Mouse (Mus musculus) CH12.LX (cell line): ENCODE results near the gene Pnpla3. TPM values are rescaled to one million over a fixed set of nuclear protein-coding genes. Genes with fewer than 3 reads are reported as not detected.

Experiments
- DNase-seq: peaks from one replicate; pipeline ENCODE4 v3.0.0-alpha.2; 2013; ENCODE audit errors: extremely low read depth
- H3K27ac ChIP-seq: 2 replicates; pipeline ENCODE4 v1.5.1; 2012; ENCODE audit warnings: low read depth, mild to moderate bottlenecking, control low read depth, moderate library complexity; ENCODE audit not compliant: insufficient read depth
- H3K27me3 ChIP-seq: replicated peaks from 2 replicates; pipeline ENCODE3; 2012; ENCODE audit warnings: inconsistent platforms
- H3K36me3 ChIP-seq, 2 experiments: replicated peaks in 1 of 2; 2 replicates each; pipeline versions ENCODE3 to v1.6.1; 2012; ENCODE audit warnings: inconsistent platforms in 1 of 2, low read length in 1 of 2, mild to moderate bottlenecking in 1 of 2, mixed read lengths in 1 of 2, moderate library complexity in 1 of 2; ENCODE audit not compliant: control insufficient read depth in 1 of 2, insufficient read depth in 1 of 2
- H3K4me1 ChIP-seq, 2 experiments: 2 replicates each; pipeline ENCODE4 v1.6.1; 2012; ENCODE audit warnings: inconsistent platforms in 1 of 2, moderate library complexity in 1 of 2; ENCODE audit not compliant: insufficient read depth in 2 of 2, control insufficient read depth in 1 of 2
- H3K4me2 ChIP-seq: 2 replicates; pipeline ENCODE4 v1.6.1; 2012; ENCODE audit warnings: low read depth, mild to moderate bottlenecking, control low read depth; ENCODE audit not compliant: poor library complexity, insufficient read depth, severe bottlenecking
- H3K4me3 ChIP-seq, 3 experiments: fragments of 150-350 bp in 1 of 3; sonication (generic) in 1 of 3; replicated peaks in 1 of 3; 2 replicates each; pipeline versions ENCODE3 to v1.5.1; 2011 to 2012; ENCODE audit warnings: low read depth in 2 of 3, low read length in 2 of 3, mild to moderate bottlenecking in 2 of 3, moderate library complexity in 2 of 3, control low read depth in 1 of 3, improper control_type of control experiment in 1 of 3, inconsistent platforms in 1 of 3, mixed read lengths in 1 of 3; ENCODE audit not compliant: poor library complexity in 1 of 3
- H3K79me2 ChIP-seq: replicated peaks from 2 replicates; pipeline ENCODE4 v1.6.1; 2012; ENCODE audit warnings: mild to moderate bottlenecking, moderate library complexity; ENCODE audit not compliant: control insufficient read depth, poor library complexity, insufficient read depth, severe bottlenecking; ENCODE audit errors: extremely low read depth
- H3K9ac ChIP-seq: 2 replicates; pipeline ENCODE4 v1.6.1; 2012; ENCODE audit warnings: low read depth, mild to moderate bottlenecking, control low read depth, moderate library complexity; ENCODE audit not compliant: insufficient read depth
- H3K9me3 ChIP-seq: replicated peaks from 2 replicates; pipeline ENCODE3; 2012; ENCODE audit warnings: low read length, inconsistent platforms, mixed read lengths
- BHLHE40 ChIP-seq: IDR thresholded peaks from 2 replicates; pipeline ENCODE4 v1.6.1; 2011; ENCODE audit warnings: mild to moderate bottlenecking, low read depth, low read length, improper control_type of control experiment
- E2F4 ChIP-seq: IDR thresholded peaks from 2 replicates; pipeline ENCODE4 v1.6.1; 2011; ENCODE audit warnings: low read depth, low read length, improper control_type of control experiment; ENCODE audit not compliant: insufficient replicate concordance
- ELF1 ChIP-seq: IDR thresholded peaks from 2 replicates; pipeline ENCODE4 v1.6.1; 2014; ENCODE audit warnings: low read depth, mild to moderate bottlenecking, inconsistent platforms, low read length, improper control_type of control experiment
- ETS1 ChIP-seq: conservative IDR thresholded peaks from 2 replicates; pipeline ENCODE4 v1.6.1; 2012; ENCODE audit warnings: low read depth, mild to moderate bottlenecking, inconsistent platforms, low read length, improper control_type of control experiment, moderate library complexity
- GABPA ChIP-seq: IDR thresholded peaks from 2 replicates; pipeline ENCODE4 v1.6.1; 2012; ENCODE audit warnings: low read depth, low read length, improper control_type of control experiment, inconsistent platforms; ENCODE audit not compliant: insufficient replicate concordance
- HCFC1 ChIP-seq: IDR thresholded peaks from 2 replicates; pipeline ENCODE4 v1.6.1; 2012; ENCODE audit warnings: low read depth, mild to moderate bottlenecking, inconsistent platforms, low read length, improper control_type of control experiment
- JUN ChIP-seq: IDR thresholded peaks from 2 replicates; pipeline ENCODE4 v1.6.1; 2011; ENCODE audit warnings: low read depth, mild to moderate bottlenecking, low read length, improper control_type of control experiment, moderate library complexity; ENCODE audit not compliant: insufficient read depth
- MAFK ChIP-seq: IDR thresholded peaks from 2 replicates; pipeline ENCODE4 v1.6.1; 2011; ENCODE audit warnings: low read length, improper control_type of control experiment; ENCODE audit not compliant: insufficient replicate concordance
- MAZ ChIP-seq: IDR thresholded peaks from 2 replicates; pipeline ENCODE4 v1.6.1; 2012; ENCODE audit warnings: low read depth, mild to moderate bottlenecking, inconsistent platforms, low read length, improper control_type of control experiment, moderate library complexity
- MXI1 ChIP-seq: IDR thresholded peaks from 2 replicates; pipeline ENCODE4 v1.6.1; 2011; ENCODE audit warnings: mild to moderate bottlenecking, low read depth, low read length, improper control_type of control experiment
- MYC ChIP-seq: IDR thresholded peaks from 2 replicates; pipeline ENCODE4 v1.6.1; 2011; ENCODE audit warnings: low read depth, mild to moderate bottlenecking, improper control_type of control experiment, low read length
- NELFE ChIP-seq: IDR thresholded peaks from 2 replicates; pipeline ENCODE4 v1.6.1; 2011; ENCODE audit warnings: low read depth, low read length, improper control_type of control experiment
- NRF1 ChIP-seq: IDR thresholded peaks from 2 replicates; pipeline ENCODE4 v1.6.1; 2014; ENCODE audit warnings: low read depth, mild to moderate bottlenecking, inconsistent platforms, low read length, improper control_type of control experiment, moderate library complexity
- PAX5 ChIP-seq: IDR thresholded peaks from 2 replicates; pipeline ENCODE4 v1.6.1; 2012; ENCODE audit warnings: low read length, inconsistent platforms, mixed read lengths
- POLR2AphosphoS2 ChIP-seq: IDR thresholded peaks from 2 replicates; pipeline ENCODE4 v1.6.1; 2011; ENCODE audit warnings: low read depth, low read length, improper control_type of control experiment
- SIN3A ChIP-seq: IDR thresholded peaks from 2 replicates; pipeline ENCODE4 v1.6.1; 2012; ENCODE audit warnings: low read length, improper control_type of control experiment, inconsistent platforms
- SMC3 ChIP-seq: IDR thresholded peaks from 2 replicates; pipeline ENCODE4 v1.6.1; 2011; ENCODE audit warnings: low read depth, low read length, improper control_type of control experiment
- TBP ChIP-seq: conservative IDR thresholded peaks from 2 replicates; pipeline ENCODE4 v1.6.1; 2011; ENCODE audit warnings: low read depth, low read length, improper control_type of control experiment
- TCF12 ChIP-seq: IDR thresholded peaks from 2 replicates; pipeline ENCODE4 v1.6.1; 2014; ENCODE audit warnings: low read depth, mild to moderate bottlenecking, inconsistent platforms, low read length, improper control_type of control experiment
- USF2 ChIP-seq: conservative IDR thresholded peaks from 2 replicates; pipeline ENCODE4 v1.6.1; 2011; ENCODE audit warnings: low read depth, low read length, improper control_type of control experiment
- ZC3H11A ChIP-seq: IDR thresholded peaks from 2 replicates; pipeline ENCODE4 v1.6.1; 2012; ENCODE audit warnings: low read depth, mild to moderate bottlenecking, inconsistent platforms, low read length, improper control_type of control experiment
- ZKSCAN1 ChIP-seq: IDR thresholded peaks from 2 replicates; pipeline ENCODE4 v1.6.1; 2012; ENCODE audit warnings: low read depth, inconsistent platforms, low read length, improper control_type of control experiment, borderline replicate concordance
- ZMIZ1 ChIP-seq: IDR thresholded peaks from 2 replicates; pipeline ENCODE4 v1.6.1; 2012; ENCODE audit warnings: low read depth, mild to moderate bottlenecking, inconsistent platforms, low read length, improper control_type of control experiment
- ZNF384 ChIP-seq: IDR thresholded peaks from 2 replicates; pipeline ENCODE4 v1.6.1; 2012; ENCODE audit warnings: low read depth, low read length, improper control_type of control experiment, inconsistent platforms
- dilution Hi-C: fragments of 300-500 bp; cut with MboI; formaldehyde crosslinking; loops from 2 replicates; pipeline ENCODE4 v1.14.3; 2020; ENCODE audit warnings: low sequenced_read_pairs; ENCODE audit not compliant: extremely low pct_unique_long_range_greater_than_20kb, extremely low pct_ligation_motif_present
- in situ Hi-C: fragments of 300-500 bp; cut with MboI; formaldehyde crosslinking; loops from 3 replicates; pipeline ENCODE4 v1.14.3; 2019; ENCODE audit warnings: low sequenced_read_pairs, low pct_ligation_motif_present, low pct_unique_long_range_greater_than_20kb, mixed read lengths
- polyA plus RNA-seq: library from polyadenylated mRNA; unstranded; fragments of >175 nt; gene quantifications from 2 replicates; pipeline ENCODE4 v1.2.1, GENCODE M21; 2012; ENCODE audit warnings: low read depth; ENCODE audit not compliant: insufficient read length
- total RNA-seq, 2 experiments: library from RNA; depleted of rRNA; stranded (reverse); fragments of 300-350 nt in 1 of 2; fragments of >200 nt in 1 of 2; gene quantifications; 2 replicates each; pipeline ENCODE4 v1.2.3; 2012 to 2014

The Pnpla3 gene
- total and polyA plus RNA-seq, 3 experiments: 0.41 to 3.2 (median 2.2) TPM

- TF ChIP-seq NRF1 (peak; percentile 68), MAFK (0 out of 2 replicates have a peak, but pooled peaks have one; percentile 15), GABPA (peak; percentile 10; the same call in 1 of the 2 replicates), NELFE (peak; percentile 95), HCFC1 (peak; percentile 90), POLR2AphosphoS2 (peak; percentile 69; the same call in 1 of the 2 replicates), ZMIZ1 (peak; percentile 75; the same call in 1 of the 2 replicates)
Measured at GRCm38 (mm10) chr15:84192058-84192791, 24.6 kb downstream of the Pnpla3 start, which contains the start of gene Samm50 (continued).

GRCm38 (mm10) chr15:84196486-84197165 is 29.0 kb downstream of the Pnpla3 start:
- Histone ChIP-seq H3K27ac (no peak overlapping the region), H3K36me3 (peaks cover 56 to 82% of the 10 kb centered on the region in 2 experiments), H3K9me3 (no peaks in the 10 kb centered on the region), H3K79me2 (peaks cover 7% of the 10 kb centered on the region), H3K9ac (no peak overlapping the region), H3K4me2 (no peak overlapping the region), H3K4me3 (no peak overlapping the region), H3K27me3 (no peaks in the 10 kb centered on the region), H3K4me1 (peaks cover 0 to 13% of the 10 kb centered on the region in 2 experiments; a peak in 2 of 4 replicates)
- DNase-seq: no peak
- in situ Hi-C loops: no loop called here
- dilution Hi-C loops: no loop called here
- TF ChIP-seq TBP (no peak), MYC (no peak), E2F4 (no peak), SIN3A (no peak), NELFE (no peak), MAZ (no peak), PAX5 (no peak), POLR2AphosphoS2 (no peak), ZC3H11A (no peak), GABPA (no peak), BHLHE40 (no peak), ELF1 (no peak), SMC3 (no peak), JUN (no peak), USF2 (no peak), TCF12 (no peak), ZKSCAN1 (no peak), MXI1 (no peak), ETS1 (no peak), ZNF384 (no peak)
